Mouse (Mus musculus): ENCODE data around the gene Lcmt1.

Gene Lcmt1

GRCm38 (mm10) chr7:123399286-123399685, 29.7 kb downstream of the Lcmt1 start:
- DNase-seq (ENCODE audit: low spot score in 2 of 2): no peak

- no peak for DNase-seq (ENCODE audit: low spot score in 2 of 2)
Measured at GRCm38 (mm10) chr7:123401121-123401520, 31.5 kb downstream of the Lcmt1 start.

- no peak for DNase-seq (ENCODE audit: low spot score in 2 of 2)
Measured at GRCm38 (mm10) chr7:123404198-123404597, 34.6 kb downstream of the Lcmt1 start.

GRCm38 (mm10) chr7:123405619-123406018, 36.0 kb downstream of the Lcmt1 start:
- no peak for DNase-seq (ENCODE audit: low spot score in 2 of 2)

- no peak for DNase-seq (ENCODE audit: low spot score in 2 of 2)
Measured at GRCm38 (mm10) chr7:123406988-123407387, 37.4 kb downstream of the Lcmt1 start.

- no peak for DNase-seq (ENCODE audit: low spot score in 2 of 2)
Measured at GRCm38 (mm10) chr7:123410502-123410901, 40.9 kb downstream of the Lcmt1 start.

GRCm38 (mm10) chr7:123411109-123411508, 41.5 kb downstream of the Lcmt1 start:
- no peak for DNase-seq (ENCODE audit: low spot score in 2 of 2)

GRCm38 (mm10) chr7:123412143-123412542, 42.6 kb downstream of the Lcmt1 start:
- no peak for DNase-seq (ENCODE audit: low spot score in 2 of 2)

GRCm38 (mm10) chr7:123416803-123417202, 47.2 kb downstream of the Lcmt1 start:
- no peak for DNase-seq (ENCODE audit: low spot score in 2 of 2)

- DNase-seq (ENCODE audit: low spot score in 2 of 2): no peak
Measured at GRCm38 (mm10) chr7:123417661-123418060, 48.1 kb downstream of the Lcmt1 start.

- no peak for DNase-seq (ENCODE audit: low spot score in 2 of 2)
Measured at GRCm38 (mm10) chr7:123419984-123420383, 50.4 kb downstream of the Lcmt1 start.

- DNase-seq (ENCODE audit: low spot score in 2 of 2): no peak
Measured at GRCm38 (mm10) chr7:123421958-123422357, 52.4 kb downstream of the Lcmt1 start.

GRCm38 (mm10) chr7:123424281-123424680, 54.7 kb downstream of the Lcmt1 start:
- no peak for DNase-seq (ENCODE audit: low spot score in 2 of 2)

- DNase-seq (ENCODE audit: low spot score in 2 of 2): no peak
Measured at GRCm38 (mm10) chr7:123425134-123425757, 55.7 kb downstream of the Lcmt1 start.

GRCm38 (mm10) chr7:123429624-123430410, 60.2 kb downstream of the Lcmt1 start:
- DNase-seq (ENCODE audit: low spot score in 2 of 2): no peak

GRCm38 (mm10) chr7:123430411-123430705, 60.8 kb downstream of the Lcmt1 start:
- DNase-seq (ENCODE audit: low spot score in 2 of 2): no peak

GRCm38 (mm10) chr7:123431206-123431605, 61.6 kb downstream of the Lcmt1 start:
- DNase-seq (ENCODE audit: low spot score in 2 of 2): no peak

GRCm38 (mm10) chr7:123442079-123442478, 72.5 kb downstream of the Lcmt1 start:
- no peak for DNase-seq (ENCODE audit: low spot score in 2 of 2)

- no peak for DNase-seq (ENCODE audit: low spot score in 2 of 2)
Measured at GRCm38 (mm10) chr7:123448794-123449193, 79.2 kb downstream of the Lcmt1 start.

- no peak for DNase-seq (ENCODE audit: low spot score in 2 of 2)
Measured at GRCm38 (mm10) chr7:123449676-123450075, 80.1 kb downstream of the Lcmt1 start.

GRCm38 (mm10) chr7:123450515-123450914, 80.9 kb downstream of the Lcmt1 start:
- no peak for DNase-seq (ENCODE audit: low spot score in 2 of 2)

- no peak for DNase-seq (ENCODE audit: low spot score in 2 of 2)
Measured at GRCm38 (mm10) chr7:123452551-123452950, 83.0 kb downstream of the Lcmt1 start.

GRCm38 (mm10) chr7:123453066-123453465, 83.5 kb downstream of the Lcmt1 start:
- DNase-seq (ENCODE audit: low spot score in 2 of 2): no peak

- no peak for DNase-seq (ENCODE audit: low spot score in 2 of 2)
Measured at GRCm38 (mm10) chr7:123455088-123455487, 85.5 kb downstream of the Lcmt1 start.
